20 mouse cellular contexts compared by ENCODE assay signal in the genomic region with DNA sequence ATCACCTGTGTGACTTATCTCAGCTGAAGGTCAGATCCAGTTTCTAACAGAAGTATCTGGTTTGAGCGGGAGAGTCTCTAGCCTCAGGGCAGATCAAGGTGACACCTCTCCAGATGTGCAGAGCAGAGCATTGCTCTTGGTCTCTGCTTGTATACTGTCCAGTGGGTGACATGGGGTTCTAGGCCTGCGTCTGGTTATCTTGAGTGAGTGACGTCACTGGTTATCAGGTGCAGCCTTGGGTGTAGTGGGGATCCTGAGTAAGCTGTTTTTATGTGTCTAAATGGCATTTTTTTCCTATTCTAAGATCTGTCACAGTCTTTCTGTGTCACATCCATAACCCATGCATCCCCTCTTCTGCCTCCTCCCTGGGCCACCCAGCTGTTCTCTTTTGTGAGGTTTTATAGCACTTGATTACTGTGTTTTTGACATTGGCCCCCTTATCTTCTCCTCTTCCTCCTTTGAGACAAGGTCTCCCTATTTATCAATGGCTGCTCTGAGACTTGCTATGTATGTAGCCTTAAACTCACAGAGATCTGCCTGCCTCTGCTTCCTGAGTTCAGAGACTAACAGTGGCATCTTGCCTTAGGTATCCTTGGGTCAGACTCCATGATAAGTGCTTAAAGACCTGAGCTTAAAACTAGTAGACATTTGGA. TPM values are rescaled to one million over a fixed set of nuclear protein-coding genes. Genes with fewer than 3 reads are reported as not detected.
DNase-seq lines count a peak whose midpoint lies in the region; ATAC-seq lines count a peak whose summit lies in the region.
"Had no signal": no experiment of that assay in that cellular context is flagged by ENCODE, and none has a peak within 500 bp of the region (broad histone marks: within the 10 kb centered on the region; RNA-seq: fewer than 3 reads in every experiment).

No protein-coding gene starts in this region.

- peaks cover 3% of the 10 kb centered on the region; the same call in 1 of the 2 replicates for H3K27me3 ChIP-seq in erythroblast, embryonic 14.5 days (ENCODE audit: control insufficient read depth)
- H3K27me3 ChIP-seq in liver, embryonic 12.5 days (replicated peaks), result 0 out of 2 replicates have a peak, but pooled peaks cover 8% of the 10 kb centered on the region
- H3K27me3 ChIP-seq in liver, embryonic 16.5 days (ENCODE audit: control insufficient read depth, insufficient read depth, low read depth, low read length), result no peaks in the 10 kb centered on the region
- H3K27me3 ChIP-seq in hindbrain, embryonic 13.5 days, result no peaks in the 10 kb centered on the region
- no peaks in the 10 kb centered on the region for H3K27me3 ChIP-seq in forebrain, embryonic 13.5 days
- H3K27me3 ChIP-seq: embryonic facial prominence, embryonic 12.5 days; forebrain, embryonic 15.5 days had no signal

- H3K4me3 ChIP-seq in erythroblast, embryonic 14.5 days (replicated peaks), result peak overlapping the region; percentile 7
- no peak overlapping the region for H3K4me3 ChIP-seq in liver, embryonic 12.5 days
- H3K4me3 ChIP-seq in liver, embryonic 16.5 days (ENCODE audit: low read depth, low read length), result no peak overlapping the region
- no peak overlapping the region for H3K4me3 ChIP-seq in hindbrain, embryonic 13.5 days
- H3K4me3 ChIP-seq in forebrain, embryonic 13.5 days, result no peak overlapping the region
- H3K4me3 ChIP-seq: embryonic facial prominence, embryonic 12.5 days; forebrain, embryonic 10.5 days; forebrain, embryonic 15.5 days; heart, adult 2 months had no signal

- H3K9me3 ChIP-seq in erythroblast, embryonic 14.5 days (ENCODE audit: control insufficient read depth, low read length), result no peaks in the 10 kb centered on the region
- H3K9me3 ChIP-seq in liver, embryonic 12.5 days (replicated peaks), result no peaks in the 10 kb centered on the region
- no peaks in the 10 kb centered on the region for H3K9me3 ChIP-seq in liver, embryonic 16.5 days (replicated peaks; ENCODE audit: control insufficient read depth, low read length)
- no peaks in the 10 kb centered on the region for H3K9me3 ChIP-seq in hindbrain, embryonic 13.5 days
- no peaks in the 10 kb centered on the region for H3K9me3 ChIP-seq in forebrain, embryonic 13.5 days (replicated peaks)
- H3K9me3 ChIP-seq: embryonic facial prominence, embryonic 12.5 days; forebrain, embryonic 10.5 days; forebrain, embryonic 15.5 days had no signal

- ATAC-seq in liver, embryonic 12.5 days, result peak; percentile 99
- ATAC-seq in liver, embryonic 16.5 days (ENCODE audit: low read depth), result peak; percentile 99
- ATAC-seq in hindbrain, embryonic 13.5 days (ENCODE audit: low FRiP score), result no peak
- ATAC-seq in forebrain, embryonic 13.5 days, result no peak
- ATAC-seq: forebrain, embryonic 15.5 days had no signal

- H3K36me3 ChIP-seq in erythroblast, embryonic 14.5 days (ENCODE audit: control insufficient read depth), result no peaks in the 10 kb centered on the region
- H3K36me3 ChIP-seq in liver, embryonic 12.5 days, result no peaks in the 10 kb centered on the region
- H3K36me3 ChIP-seq in liver, embryonic 16.5 days (ENCODE audit: control insufficient read depth, insufficient read depth), result no peaks in the 10 kb centered on the region
- H3K36me3 ChIP-seq in hindbrain, embryonic 13.5 days, result no peaks in the 10 kb centered on the region
- H3K36me3 ChIP-seq in forebrain, embryonic 13.5 days (ENCODE audit: poor library complexity, severe bottlenecking), result no peaks in the 10 kb centered on the region
- H3K36me3 ChIP-seq: embryonic facial prominence, embryonic 12.5 days; forebrain, embryonic 10.5 days; forebrain, embryonic 15.5 days had no signal

- WGBS in liver, embryonic 12.5 days (ENCODE audit: insufficient replicate concordance), result 38% methylated on average over 3 of the region's 3 CpGs
- WGBS in liver, embryonic 16.5 days (ENCODE audit: insufficient replicate concordance), result 36% methylated on average over 3 of the region's 3 CpGs
- WGBS in hindbrain, embryonic 13.5 days, result 93% methylated on average over 3 of the region's 3 CpGs
- WGBS in forebrain, embryonic 13.5 days, result 91% methylated on average over 3 of the region's 3 CpGs

- H3K4me2 ChIP-seq in liver, embryonic 12.5 days, result peak overlapping the region; percentile 27
- H3K4me2 ChIP-seq in liver, embryonic 16.5 days (ENCODE audit: low read depth, low read length), result no peak overlapping the region
- no peak overlapping the region for H3K4me2 ChIP-seq in hindbrain, embryonic 13.5 days
- no peak overlapping the region for H3K4me2 ChIP-seq in forebrain, embryonic 13.5 days
- H3K4me2 ChIP-seq: embryonic facial prominence, embryonic 12.5 days; forebrain, embryonic 15.5 days; hindbrain, embryonic 14.5 days had no signal

- H3K4me1 ChIP-seq in erythroblast, embryonic 14.5 days (ENCODE audit: control insufficient read depth), result peaks cover 25% of the 10 kb centered on the region
- H3K4me1 ChIP-seq in liver, embryonic 12.5 days, result peaks cover 17% of the 10 kb centered on the region
- H3K4me1 ChIP-seq in liver, embryonic 16.5 days (ENCODE audit: control insufficient read depth, low read depth, low read length), result peaks cover 10% of the 10 kb centered on the region
- H3K4me1 ChIP-seq in hindbrain, embryonic 13.5 days (replicated peaks), result no peaks in the 10 kb centered on the region
- H3K4me1 ChIP-seq in forebrain, embryonic 13.5 days, result no peaks in the 10 kb centered on the region
- H3K4me1 ChIP-seq: embryonic facial prominence, embryonic 12.5 days; forebrain, embryonic 10.5 days; forebrain, embryonic 15.5 days had no signal

- peak overlapping the region; percentile 57; the same call in 1 of the 2 replicates for H3K27ac ChIP-seq in liver, embryonic 12.5 days
- H3K27ac ChIP-seq in liver, embryonic 16.5 days (ENCODE audit: low read length), result no peak overlapping the region
- no peak overlapping the region for H3K27ac ChIP-seq in hindbrain, embryonic 13.5 days
- no peak overlapping the region for H3K27ac ChIP-seq in forebrain, embryonic 13.5 days
- H3K27ac ChIP-seq: embryonic facial prominence, embryonic 12.5 days; forebrain, embryonic 10.5 days; forebrain, embryonic 15.5 days; heart, adult 2 months; hindbrain, embryonic 14.5 days had no signal

- DNase-seq in c-Kit-positive CD71-positive TER-119-positive erythroid progenitor cells, embryonic 14.5 days (ENCODE audit: low spot score), result peak; percentile 71
- DNase-seq in layer of hippocampus, postnatal 10 days (ENCODE audit: low spot score in 2 of 2), result no peak
- DNase-seq in left cerebral cortex, adult 11 months (ENCODE audit: low spot score), result no peak
- DNase-seq: adrenal gland, adult 8-10 months; adrenal gland, postnatal 36 days; cerebellum, adult 11-12 months; cerebellum, adult 9-10 months; cerebellum, postnatal 25 days; gastrocnemius, postnatal 10 days; heart, adult 2 months; heart, postnatal 10 days had no signal

- H3K9ac ChIP-seq in liver, embryonic 12.5 days, result no peak overlapping the region
- H3K9ac ChIP-seq in liver, embryonic 16.5 days (ENCODE audit: low read depth, low read length), result no peak overlapping the region; the same call in 1 of the 2 replicates
- H3K9ac ChIP-seq in hindbrain, embryonic 13.5 days, result no peak overlapping the region
- no peak overlapping the region for H3K9ac ChIP-seq in forebrain, embryonic 13.5 days
- H3K9ac ChIP-seq: embryonic facial prominence, embryonic 12.5 days; forebrain, embryonic 15.5 days; hindbrain, embryonic 14.5 days had no signal

RNA-seq across cellular contexts. Expression of gene Odc1, which starts 20.9 kb away (rescaled TPM):
- 36.4 and 44.9 TPM in 2 replicates for polyA plus RNA-seq in erythroblast, embryonic 14.5 days (2012)
- polyA plus RNA-seq in liver, embryonic 12.5 days (2016; fragmentation: Nextera tagmentation; extraction: Ambion mirVana), result 587 and 597 TPM in 2 replicates
- 301 and 303 TPM in 2 replicates for polyA plus RNA-seq in liver, embryonic 16.5 days (2015; fragmentation: Nextera tagmentation; extraction: Ambion mirVana)
- polyA plus RNA-seq in hindbrain, embryonic 13.5 days (2015; fragmentation: Nextera tagmentation; extraction: Ambion mirVana), result 148 and 155 TPM in 2 replicates
- 10 to 100 TPM; 92.5 to 94.8 TPM for total RNA-seq in layer of hippocampus, postnatal 10 days (2021)
- 236 and 267 TPM in 2 replicates for polyA plus RNA-seq in forebrain, embryonic 13.5 days (2015; fragmentation: Nextera tagmentation; extraction: Ambion mirVana)

Comparison
In these comparisons a context has a peak if more than half of its experiments do, and no peak if none do; other contexts are left out.
1. ATAC-seq: peak in liver, embryonic 12.5 days (single experiment) and liver, embryonic 16.5 days (single experiment); none in hindbrain, embryonic 13.5 days (single experiment) and forebrain, embryonic 13.5 days (single experiment).